Mouse (Mus musculus) heart, embryonic 10.5 days (tissue): ENCODE measurements around the gene Hlcs. TPM values are rescaled to one million over a fixed set of nuclear protein-coding genes. Genes with fewer than 3 reads are reported as not detected.

Experiments used
- DNase-seq: peaks from one replicate; pipeline ENCODE4 v3.0.0-alpha.2; 2017; ENCODE audit warnings: low spot score
- H3K27ac ChIP-seq: fragments of 300-500 bp; sonication (generic); 2 replicates; pipeline ENCODE4 v1.5.1; 2016; ENCODE audit warnings: mild to moderate bottlenecking
- H3K27me3 ChIP-seq: fragments of 300-500 bp; sonication (generic); 2 replicates; pipeline ENCODE4 v1.6.1; 2016; ENCODE audit warnings: mild to moderate bottlenecking; ENCODE audit not compliant: poor library complexity, insufficient read depth, severe bottlenecking
- H3K36me3 ChIP-seq: fragments of 300-500 bp; sonication (generic); 2 replicates; pipeline ENCODE4 v1.6.1; 2016; ENCODE audit warnings: mild to moderate bottlenecking, moderate library complexity
- H3K4me1 ChIP-seq: fragments of 300-500 bp; sonication (generic); 2 replicates; pipeline ENCODE4 v1.6.1; 2016; ENCODE audit warnings: mild to moderate bottlenecking
- H3K4me3 ChIP-seq: fragments of 300-500 bp; sonication (generic); 2 replicates; pipeline ENCODE4 v1.5.1; 2016; ENCODE audit warnings: mild to moderate bottlenecking, moderate library complexity
- H3K9me3 ChIP-seq: fragments of 300-500 bp; sonication (generic); 2 replicates; pipeline ENCODE4 v1.6.1; 2016; ENCODE audit warnings: mild to moderate bottlenecking, moderate library complexity
- WGBS: fragments of 180-500 bp; shearing (Covaris S2); methylation state at CpG from one replicate; pipeline ENCODE4 v1.1.7; 2016; 5-methylcytosine and 5-hydroxymethylcytosine counted together
- polyA plus RNA-seq: library from polyadenylated mRNA; unstranded; fragments of >200 nt; fragmentation: Nextera tagmentation; extraction: Ambion mirVana; gene quantifications from 2 replicates; pipeline ENCODE4 v1.2.1, GENCODE M21; 2016

Gene Hlcs
- polyA plus RNA-seq, 1 experiment from 2014 or later, result 11.0 TPM

DNA sequence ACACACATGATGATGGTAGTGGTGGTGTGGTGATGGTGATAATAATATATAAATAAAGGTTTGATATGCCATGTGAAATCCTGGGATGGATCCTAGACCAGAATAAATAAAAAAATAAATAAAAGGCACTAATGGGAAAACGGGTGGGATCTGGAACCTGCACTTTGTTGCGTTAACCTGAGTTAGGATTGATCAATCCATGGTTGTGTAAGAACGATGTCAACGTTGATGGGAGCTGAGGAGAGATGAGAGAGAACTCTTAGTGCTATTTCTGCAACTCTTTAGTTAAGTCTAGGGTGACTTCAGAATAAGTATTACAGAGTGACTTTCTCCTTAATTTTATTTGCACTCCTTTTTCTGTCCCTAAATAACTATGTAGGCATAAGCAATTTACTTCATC is 12.2 kb downstream of the Hlcs start:
- peaks cover 12% of the 10 kb centered on the region for H3K27me3 ChIP-seq
- H3K4me3 ChIP-seq, result no peak overlapping the region
- no peak for DNase-seq
- 86% methylated on average over 4 of the region's 4 CpGs for WGBS
- no peak overlapping the region for H3K27ac ChIP-seq
- H3K4me1 ChIP-seq, result peaks cover 21% of the 10 kb centered on the region
- H3K36me3 ChIP-seq, result 0 out of 2 replicates have a peak, but pooled peaks cover 8% of the 10 kb centered on the region
- peaks cover 3% of the 10 kb centered on the region; the same call in 1 of the 2 replicates for H3K9me3 ChIP-seq

DNA sequence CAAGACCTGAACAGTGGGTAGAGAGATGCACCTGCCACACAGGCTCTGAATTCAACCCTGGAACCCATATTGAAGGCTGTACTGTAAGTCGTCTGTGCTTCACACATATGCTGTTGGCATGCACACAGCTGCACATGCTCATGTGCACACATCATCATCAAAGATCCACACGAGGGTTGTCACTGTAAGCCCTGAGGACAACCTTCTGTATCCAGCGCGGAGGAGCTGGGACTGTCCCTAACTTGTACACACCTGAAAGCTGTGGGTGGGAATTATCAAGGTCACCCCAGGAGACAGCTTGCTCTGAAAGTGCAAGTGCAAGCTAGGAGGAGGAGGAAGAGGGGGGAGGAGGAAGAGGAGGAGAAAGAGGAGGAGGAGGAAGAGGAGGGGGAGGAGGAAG is 14.2 kb downstream of the Hlcs start:
- Histone ChIP-seq H3K4me1 (peaks cover 21% of the 10 kb centered on the region), H3K9me3 (no peaks in the 10 kb centered on the region), H3K27ac (no peak overlapping the region), H3K4me3 (no peak overlapping the region), H3K27me3 (peaks cover 12% of the 10 kb centered on the region), H3K36me3 (no peaks in the 10 kb centered on the region)
- no peak for DNase-seq
- 59% methylated on average over 4 of the region's 4 CpGs for WGBS

- no peak overlapping the region for H3K4me3 ChIP-seq
- H3K4me1 ChIP-seq, result peaks cover 15% of the 10 kb centered on the region
- 84% methylated on average over 5 of the region's 5 CpGs for WGBS
- no peak for DNase-seq
- no peak overlapping the region for H3K27ac ChIP-seq
- H3K27me3 ChIP-seq, result peaks cover 11% of the 10 kb centered on the region
- no peaks in the 10 kb centered on the region for H3K9me3 ChIP-seq
- H3K36me3 ChIP-seq, result no peaks in the 10 kb centered on the region
Observed at GRCm38 (mm10) chr16:94298081-94298480, 15.3 kb downstream of the Hlcs start.

DNA sequence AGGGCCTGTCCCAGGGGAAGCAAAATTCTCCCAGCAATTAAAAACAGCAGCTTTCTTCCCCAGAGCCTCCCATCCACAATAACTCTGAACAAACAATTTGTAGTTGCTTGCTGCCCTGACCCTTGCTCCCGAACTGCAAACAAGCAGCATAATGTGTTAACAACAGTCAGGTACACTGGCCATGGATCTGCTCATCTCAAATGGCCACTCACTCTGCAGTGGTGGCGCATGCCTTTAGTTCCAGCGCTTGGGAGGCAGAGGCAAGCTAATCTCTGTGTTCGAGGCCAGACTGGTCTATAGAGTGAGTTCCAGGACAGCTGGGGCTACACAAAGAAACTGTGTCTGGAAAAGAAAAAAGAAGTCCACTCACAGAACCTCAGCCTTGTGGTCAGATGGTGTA is 22.2 kb downstream of the Hlcs start:
- no peak overlapping the region for H3K4me3 ChIP-seq
- H3K27me3 ChIP-seq, result no peaks in the 10 kb centered on the region
- no peaks in the 10 kb centered on the region for H3K36me3 ChIP-seq
- no peaks in the 10 kb centered on the region for H3K9me3 ChIP-seq
- peaks cover 13% of the 10 kb centered on the region; the same call in 1 of the 2 replicates for H3K4me1 ChIP-seq
- H3K27ac ChIP-seq, result no peak overlapping the region
- no peak for DNase-seq
- WGBS, result 76% methylated on average over 4 of the region's 4 CpGs

GRCm38 (mm10) chr16:94290073-94290999 is 23.0 kb downstream of the Hlcs start:
- H3K27ac ChIP-seq, result peak overlapping the region; percentile 94
- H3K27me3 ChIP-seq, result no peaks in the 10 kb centered on the region
- peaks cover 13% of the 10 kb centered on the region; the same call in 1 of the 2 replicates for H3K4me1 ChIP-seq
- H3K9me3 ChIP-seq, result no peaks in the 10 kb centered on the region
- no peaks in the 10 kb centered on the region for H3K36me3 ChIP-seq
- H3K4me3 ChIP-seq, result peak overlapping the region; percentile 98
- DNase-seq, result peak; percentile 84
- WGBS, result 5% methylated on average over 52 of the region's 52 CpGs

GRCm38 (mm10) chr16:94289138-94290072 is 24.0 kb downstream of the Hlcs start:
- no peak for DNase-seq
- Histone ChIP-seq H3K9me3 (no peaks in the 10 kb centered on the region), H3K4me1 (peaks cover 13% of the 10 kb centered on the region; the same call in 1 of the 2 replicates), H3K36me3 (0 out of 2 replicates have a peak, but pooled peaks cover 5% of the 10 kb centered on the region), H3K27ac (peak overlapping the region; percentile 94), H3K4me3 (peak overlapping the region; percentile 98), H3K27me3 (no peaks in the 10 kb centered on the region)
- 15% methylated on average over 39 of the region's 39 CpGs for WGBS

- peaks cover 13% of the 10 kb centered on the region; the same call in 1 of the 2 replicates for H3K4me1 ChIP-seq
- H3K27me3 ChIP-seq, result no peaks in the 10 kb centered on the region
- 0 out of 2 replicates have a peak, but pooled peaks cover 6% of the 10 kb centered on the region for H3K36me3 ChIP-seq
- H3K9me3 ChIP-seq, result no peaks in the 10 kb centered on the region
- DNase-seq, result no peak
- no peak overlapping the region for H3K4me3 ChIP-seq
- WGBS, result 74% methylated on average over 9 of the region's 9 CpGs
- H3K27ac ChIP-seq, result no peak overlapping the region
Observed at GRCm38 (mm10) chr16:94287826-94288225, 25.5 kb downstream of the Hlcs start.

DNA sequence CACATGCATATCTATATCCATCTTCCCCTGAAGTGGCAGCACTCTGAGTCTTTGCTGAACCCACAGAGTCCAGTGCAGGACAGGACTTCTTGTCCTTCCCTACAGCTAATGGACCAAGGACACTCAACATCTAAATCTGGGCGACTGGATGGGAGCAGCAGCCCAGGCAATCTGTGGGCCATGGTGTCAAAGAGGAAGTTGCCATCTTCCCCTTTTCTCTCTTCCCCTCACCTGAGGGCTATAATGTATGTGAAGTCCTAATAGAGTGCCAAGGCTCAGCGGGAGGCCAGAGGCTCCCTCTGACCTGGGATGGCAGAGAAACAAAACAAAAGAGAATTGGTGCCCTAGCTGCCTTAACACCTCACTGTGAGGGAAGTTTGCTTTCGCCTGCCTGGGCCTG is 29.4 kb downstream of the Hlcs start:
- Histone ChIP-seq H3K27ac (no peak overlapping the region), H3K9me3 (no peaks in the 10 kb centered on the region), H3K4me3 (no peak overlapping the region), H3K4me1 (no peaks in the 10 kb centered on the region), H3K27me3 (no peaks in the 10 kb centered on the region), H3K36me3 (peaks cover 16% of the 10 kb centered on the region)
- WGBS, result 87% methylated on average over 3 of the region's 3 CpGs
- no peak for DNase-seq

GRCm38 (mm10) chr16:94270826-94271225 is 42.5 kb downstream of the Hlcs start:
- no peak for DNase-seq
- Histone ChIP-seq H3K4me3 (no peak overlapping the region), H3K27ac (no peak overlapping the region), H3K27me3 (no peaks in the 10 kb centered on the region), H3K36me3 (peaks cover 17% of the 10 kb centered on the region), H3K4me1 (peaks cover 2% of the 10 kb centered on the region; the same call in 1 of the 2 replicates), H3K9me3 (no peaks in the 10 kb centered on the region)
- 90% methylated on average over 6 of the region's 6 CpGs for WGBS

- H3K27me3 ChIP-seq, result no peaks in the 10 kb centered on the region
- WGBS, result 8% methylated on average over 9 of the region's 9 CpGs
- H3K27ac ChIP-seq, result no peak overlapping the region
- H3K4me3 ChIP-seq, result 0 out of 2 replicates have a peak overlapping the region, but pooled peaks have one; percentile 29
- H3K9me3 ChIP-seq, result no peaks in the 10 kb centered on the region
- DNase-seq, result peak; percentile 91
- peaks cover 2% of the 10 kb centered on the region; the same call in 1 of the 2 replicates for H3K4me1 ChIP-seq
- peaks cover 16% of the 10 kb centered on the region for H3K36me3 ChIP-seq
Observed at GRCm38 (mm10) chr16:94269635-94270034, 43.7 kb downstream of the Hlcs start.

DNA sequence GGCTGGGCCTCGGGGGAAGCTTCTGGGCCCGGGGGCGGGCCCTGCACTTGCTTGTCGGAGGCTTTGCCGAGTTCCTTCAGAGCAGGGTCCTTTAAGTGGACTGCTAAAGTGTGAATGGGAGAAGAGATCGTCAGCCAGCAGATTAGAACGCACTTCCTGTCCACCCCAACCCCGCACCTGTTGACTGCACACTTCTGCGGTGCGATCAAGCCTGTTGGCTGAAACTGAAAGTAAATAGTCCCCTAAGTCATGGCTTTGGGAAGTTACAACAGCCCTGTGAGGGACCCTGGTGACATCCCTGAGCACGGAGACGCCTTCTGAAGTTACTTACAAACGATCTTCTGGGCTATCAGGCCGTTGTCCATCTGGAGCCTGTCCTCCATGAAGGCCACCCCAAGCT is 45.2 kb downstream of the Hlcs start:
- peaks cover 13% of the 10 kb centered on the region for H3K36me3 ChIP-seq
- 80% methylated on average over 14 of the region's 14 CpGs for WGBS
- no peaks in the 10 kb centered on the region for H3K9me3 ChIP-seq
- H3K27me3 ChIP-seq, result no peaks in the 10 kb centered on the region
- no peak overlapping the region for H3K4me3 ChIP-seq
- peaks cover 2% of the 10 kb centered on the region; the same call in 1 of the 2 replicates for H3K4me1 ChIP-seq
- H3K27ac ChIP-seq, result no peak overlapping the region
- DNase-seq, result no peak

DNA sequence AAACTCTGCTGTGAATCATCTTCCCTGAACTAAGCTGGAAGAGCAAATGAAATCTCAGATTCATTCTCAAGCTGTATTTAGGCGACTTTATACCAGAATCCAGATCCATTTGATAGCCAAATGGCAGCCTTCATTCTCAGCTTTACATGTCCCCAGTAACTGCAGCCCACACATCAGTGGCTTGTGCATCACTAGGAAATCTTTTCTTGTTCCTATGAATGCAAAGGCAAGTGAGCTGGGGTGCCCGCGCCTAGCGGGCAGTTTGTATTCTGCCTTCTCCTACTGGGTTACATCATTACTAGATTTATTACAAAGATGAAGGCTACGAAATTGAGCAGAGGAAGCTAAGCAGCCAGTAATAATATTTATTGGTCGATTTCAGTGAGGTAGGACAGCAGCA is 48.8 kb downstream of the Hlcs start:
- DNase-seq, result no peak
- H3K4me3 ChIP-seq, result no peak overlapping the region
- H3K9me3 ChIP-seq, result no peaks in the 10 kb centered on the region
- 85% methylated on average over 6 of the region's 6 CpGs for WGBS
- peaks cover 16% of the 10 kb centered on the region for H3K36me3 ChIP-seq
- no peaks in the 10 kb centered on the region for H3K27me3 ChIP-seq
- no peaks in the 10 kb centered on the region; the same call in 1 of the 2 replicates for H3K4me1 ChIP-seq
- H3K27ac ChIP-seq, result no peak overlapping the region
